Mouse (Mus musculus) hindbrain, embryonic 14.5 days (tissue): Measurements from ENCODE around the gene A430078G23Rik. TPM values are rescaled to one million over a fixed set of nuclear protein-coding genes. Genes with fewer than 3 reads are reported as not detected.

Experiments used
- ATAC-seq: fragments of 200-750 bp; cut with Nextera tagmentation; 2 replicates; pipeline ENCODE4 v1.8.0; 2017; ENCODE audit warnings: moderate number of reproducible peaks, mild to moderate bottlenecking, moderate TSS enrichment, moderate library complexity; ENCODE audit not compliant: low FRiP score
- DNase-seq: peaks from one replicate; pipeline ENCODE4 v3.0.0-alpha.2; 2015; ENCODE audit warnings: low spot score
- H3K27ac ChIP-seq: fragments of 300-500 bp; sonication (generic); 2 replicates; pipeline ENCODE4 v1.5.1; 2014; ENCODE audit warnings: mild to moderate bottlenecking, moderate library complexity
- H3K27me3 ChIP-seq: fragments of 300-500 bp; sonication (generic); 2 replicates; pipeline ENCODE4 v1.6.1; 2014; ENCODE audit warnings: mild to moderate bottlenecking, low read length, mixed read lengths; ENCODE audit not compliant: control insufficient read depth, insufficient read depth
- H3K36me3 ChIP-seq: fragments of 300-500 bp; sonication (generic); replicated peaks from 2 replicates; pipeline ENCODE4 v1.6.1; 2014; ENCODE audit not compliant: control insufficient read depth, insufficient read depth
- H3K4me1 ChIP-seq: fragments of 300-500 bp; sonication (generic); replicated peaks from 2 replicates; pipeline ENCODE4 v1.6.1; 2014; ENCODE audit warnings: antibody characterized with exemption, low read length, mixed read lengths; ENCODE audit not compliant: control insufficient read depth, insufficient read depth
- H3K4me2 ChIP-seq: fragments of 300-500 bp; sonication (generic); replicated peaks from 2 replicates; pipeline ENCODE4 v1.6.1; 2014; ENCODE audit warnings: mild to moderate bottlenecking, moderate library complexity
- H3K4me3 ChIP-seq: fragments of 300-500 bp; sonication (generic); replicated peaks from 2 replicates; pipeline ENCODE4 v1.5.1; 2014; ENCODE audit warnings: mild to moderate bottlenecking, low read length
- H3K9ac ChIP-seq: fragments of 300-500 bp; sonication (generic); 2 replicates; pipeline ENCODE4 v1.6.1; 2014
- H3K9me3 ChIP-seq: fragments of 300-500 bp; sonication (generic); 2 replicates; pipeline ENCODE4 v1.6.1; 2016; ENCODE audit warnings: low read length; ENCODE audit not compliant: control insufficient read depth
- WGBS: fragments of 180-500 bp; shearing (Covaris S2); extraction: QIAGEN DNeasy Blood & Tissue Kit; methylation state at CpG from one replicate; pipeline ENCODE4 v1.1.7; 2014; 5-methylcytosine and 5-hydroxymethylcytosine counted together
- polyA plus RNA-seq: library from polyadenylated mRNA; unstranded; fragments of >200 nt; fragmentation: Nextera tagmentation; extraction: Ambion mirVana; gene quantifications from 2 replicates; pipeline ENCODE4 v1.2.1, GENCODE M21; 2014

The A430078G23Rik gene
- polyA plus RNA-seq, 1 experiment from 2014 or later: not detected

GRCm38 (mm10) chr8:3392771-3393710 lies 39.8 kb downstream of the A430078G23Rik start, which contains the start of gene Arhgef18:
TSS of gene Arhgef18 (plus strand) at chr8:3393006.
- peak; percentile 88 for DNase-seq
- peak within 1 kb of the TSS; percentile 76 for H3K4me3 ChIP-seq
- under 1% methylated on average over 48 of the region's 48 CpGs for WGBS
- peak within 1 kb of the TSS; percentile 83 for H3K9ac ChIP-seq
- no peak within 1 kb of the TSS for H3K27ac ChIP-seq
- no peaks in the 10 kb centered on the region for H3K9me3 ChIP-seq
- ATAC-seq: peak; percentile 97
- peak within 1 kb of the TSS; percentile 78 for H3K4me2 ChIP-seq
- H3K4me1 ChIP-seq: peaks cover 26% of the 10 kb centered on the region
- H3K27me3 ChIP-seq: no peaks in the 10 kb centered on the region
- peaks cover 9% of the 10 kb centered on the region for H3K36me3 ChIP-seq

DNA sequence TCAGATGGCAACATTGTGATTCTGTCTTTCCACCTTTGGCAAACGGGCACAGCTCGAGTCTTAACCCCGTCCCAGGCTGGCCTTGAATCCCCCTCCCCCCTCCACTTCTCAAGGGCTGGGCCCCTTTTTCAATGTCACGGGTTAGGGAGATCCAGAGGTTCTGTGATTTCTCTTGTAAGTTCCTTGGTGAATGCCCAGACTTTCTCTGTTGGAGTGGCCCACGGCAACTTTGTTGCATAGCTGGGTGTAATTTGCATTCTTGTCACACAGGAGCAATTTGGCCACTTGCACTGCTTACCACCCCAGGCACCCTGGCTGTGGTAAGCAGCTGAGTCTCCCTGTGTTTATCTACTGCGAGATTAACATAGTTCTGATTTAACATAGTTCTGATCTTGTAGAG lies 41.4 kb downstream of the A430078G23Rik start:
- Histone ChIP-seq H3K4me3 (peak overlapping the region; percentile 6; the same call in 1 of the 2 replicates), H3K9ac (no peak overlapping the region), H3K27ac (no peak overlapping the region), H3K4me2 (peak overlapping the region; percentile 78), H3K9me3 (no peaks in the 10 kb centered on the region), H3K27me3 (no peaks in the 10 kb centered on the region), H3K36me3 (peaks cover 9% of the 10 kb centered on the region), H3K4me1 (peaks cover 26% of the 10 kb centered on the region)
- DNase-seq (peak; percentile 48), ATAC-seq (peak; percentile 36; the same call in 1 of the 2 replicates)
- 3% methylated on average over 6 of the region's 6 CpGs for WGBS

GRCm38 (mm10) chr8:3395246-3395645 lies 42.0 kb downstream of the A430078G23Rik start:
- DNase-seq (no peak), ATAC-seq (no peak)
- Histone ChIP-seq H3K9ac (no peak overlapping the region), H3K27me3 (no peaks in the 10 kb centered on the region), H3K27ac (0 out of 2 replicates have a peak overlapping the region, but pooled peaks have one; percentile 5), H3K4me3 (peak overlapping the region; percentile 6; the same call in 1 of the 2 replicates), H3K36me3 (peaks cover 9% of the 10 kb centered on the region), H3K4me1 (peaks cover 26% of the 10 kb centered on the region), H3K4me2 (peak overlapping the region; percentile 78), H3K9me3 (no peaks in the 10 kb centered on the region)
- WGBS: 18% methylated on average over 4 of the region's 4 CpGs

- Histone ChIP-seq H3K27me3 (no peaks in the 10 kb centered on the region), H3K36me3 (peaks cover 9% of the 10 kb centered on the region), H3K4me1 (peaks cover 22% of the 10 kb centered on the region), H3K4me3 (no peak overlapping the region), H3K9me3 (no peaks in the 10 kb centered on the region), H3K4me2 (no peak overlapping the region), H3K9ac (no peak overlapping the region), H3K27ac (no peak overlapping the region)
- WGBS: 89% methylated on average over 3 of the region's 3 CpGs
- DNase-seq (no peak), ATAC-seq (no peak)
Observed at GRCm38 (mm10) chr8:3397597-3397996, 44.4 kb downstream of the A430078G23Rik start.

- H3K9ac ChIP-seq: no peak overlapping the region
- no peaks in the 10 kb centered on the region for H3K27me3 ChIP-seq
- H3K36me3 ChIP-seq: peaks cover 9% of the 10 kb centered on the region
- H3K9me3 ChIP-seq: no peaks in the 10 kb centered on the region
- WGBS: 32% methylated on average over 2 of the region's 2 CpGs
- H3K4me3 ChIP-seq: no peak overlapping the region
- DNase-seq (no peak), ATAC-seq (no peak)
- H3K4me1 ChIP-seq: 0 out of 2 replicates have a peak, but pooled peaks cover under 1% of the 10 kb centered on the region
- no peak overlapping the region for H3K27ac ChIP-seq
- H3K4me2 ChIP-seq: no peak overlapping the region
Observed at GRCm38 (mm10) chr8:3400509-3400908, 47.3 kb downstream of the A430078G23Rik start.

- Histone ChIP-seq H3K27ac (no peak overlapping the region), H3K4me3 (no peak overlapping the region), H3K4me1 (no peaks in the 10 kb centered on the region), H3K9ac (no peak overlapping the region), H3K9me3 (no peaks in the 10 kb centered on the region), H3K27me3 (no peaks in the 10 kb centered on the region), H3K4me2 (no peak overlapping the region), H3K36me3 (no peaks in the 10 kb centered on the region)
- WGBS: 95% methylated on average over 3 of the region's 3 CpGs
- DNase-seq: no peak
- no peak for ATAC-seq
Observed at GRCm38 (mm10) chr8:3407417-3407816, 54.2 kb downstream of the A430078G23Rik start.

GRCm38 (mm10) chr8:3411085-3411484 lies 57.9 kb downstream of the A430078G23Rik start:
- no peak overlapping the region for H3K9ac ChIP-seq
- H3K4me2 ChIP-seq: no peak overlapping the region
- H3K4me1 ChIP-seq: peaks cover 5% of the 10 kb centered on the region; the same call in 1 of the 2 replicates
- DNase-seq: no peak
- no peaks in the 10 kb centered on the region for H3K36me3 ChIP-seq
- H3K9me3 ChIP-seq: no peaks in the 10 kb centered on the region
- H3K27ac ChIP-seq: no peak overlapping the region
- 90% methylated on average over 2 of the region's 2 CpGs for WGBS
- no peak overlapping the region for H3K4me3 ChIP-seq
- ATAC-seq: no peak
- no peaks in the 10 kb centered on the region for H3K27me3 ChIP-seq

DNA sequence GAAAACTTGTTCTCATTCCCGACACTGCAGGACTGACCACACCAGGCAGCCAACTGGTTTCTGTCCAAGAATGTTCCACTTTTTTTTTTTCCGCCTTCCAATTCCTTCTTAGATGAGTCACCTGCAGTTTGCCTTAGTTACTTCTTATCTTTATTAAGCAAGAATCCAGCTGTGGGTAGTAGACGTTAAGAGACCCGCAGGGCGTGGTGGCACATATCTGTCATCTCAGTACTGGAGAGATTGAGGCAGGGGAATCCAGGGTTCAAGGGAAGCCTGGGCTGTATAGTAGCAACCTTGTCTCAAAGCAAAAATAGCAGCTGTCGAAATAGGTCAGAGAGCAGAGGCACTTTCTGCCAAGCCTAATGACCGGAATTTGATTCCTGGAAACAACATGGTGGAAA lies 58.7 kb downstream of the A430078G23Rik start:
- Histone ChIP-seq H3K27ac (no peak overlapping the region), H3K27me3 (no peaks in the 10 kb centered on the region), H3K9ac (no peak overlapping the region), H3K4me2 (no peak overlapping the region), H3K9me3 (no peaks in the 10 kb centered on the region), H3K4me3 (no peak overlapping the region), H3K36me3 (no peaks in the 10 kb centered on the region), H3K4me1 (peaks cover 7% of the 10 kb centered on the region)
- 92% methylated on average over 7 of the region's 7 CpGs for WGBS
- no peak for DNase-seq
- ATAC-seq: no peak

GRCm38 (mm10) chr8:3412816-3413215 lies 59.6 kb downstream of the A430078G23Rik start:
- Histone ChIP-seq H3K36me3 (no peaks in the 10 kb centered on the region), H3K4me3 (no peak overlapping the region), H3K4me2 (no peak overlapping the region), H3K27ac (no peak overlapping the region), H3K9ac (no peak overlapping the region), H3K9me3 (no peaks in the 10 kb centered on the region), H3K27me3 (no peaks in the 10 kb centered on the region), H3K4me1 (peaks cover 16% of the 10 kb centered on the region)
- no peak for DNase-seq
- no peak for ATAC-seq
- WGBS: 94% methylated on average over 1 of the region's 1 CpGs
